Mouse (Mus musculus): ENCODE measurements at regions not wholly inside any gene's neighbourhood (a gene's known extent, or its start where the extent isn't known, plus 50 kb on each side); places are given as distances from the start of the nearest gene placed in this dataset.
A peak's percentile ranks its signal among the peaks of the same experiment; 100 is the strongest.

DNA sequence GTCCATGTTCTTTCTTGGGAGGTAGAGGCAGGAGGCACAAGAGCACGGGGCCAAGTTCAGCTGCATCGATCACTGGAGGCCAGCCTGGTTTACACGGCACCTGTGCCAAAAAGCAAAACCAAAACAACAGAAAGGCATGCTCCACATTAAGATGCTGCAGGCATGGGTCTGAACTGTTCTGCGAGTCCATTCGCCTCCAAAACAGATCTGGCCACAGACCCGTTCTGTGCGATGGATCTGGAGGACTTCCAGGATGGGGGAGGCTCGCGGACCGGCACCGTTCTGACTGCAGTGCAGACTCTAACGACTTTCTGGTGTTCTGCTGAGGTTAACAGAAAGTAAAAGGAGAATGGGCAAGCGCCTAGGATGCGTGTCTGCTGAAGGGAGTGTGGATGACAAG is 52.3 kb downstream of the A230072I06Rik start:
- Histone ChIP-seq H3K4me2 (ENCODE audit: low read depth, low read length) (no peak overlapping the region), H3K9ac (replicated peaks; ENCODE audit: low read length) (no peak overlapping the region), H3K27ac (peak overlapping the region; percentile 67), H3K4me1 (ENCODE audit: insufficient read depth, low read length) (peaks cover 15% of the 10 kb centered on the region), H3K4me3 (ENCODE audit: low read length) (no peak overlapping the region), H3K36me3 (ENCODE audit: insufficient read depth, low read length) (no peaks in the 10 kb centered on the region), H3K9me3 (ENCODE audit: low read length) (no peaks in the 10 kb centered on the region), H3K27me3 (ENCODE audit: insufficient read depth, low read length) (peaks cover 18% of the 10 kb centered on the region; the same call in 1 of the 2 replicates)
- DNase-seq (ENCODE audit: low spot score) (peak; percentile 79), ATAC-seq (peak; percentile 75)
- WGBS: 41% methylated on average over 14 of the region's 14 CpGs
- TF ChIP-seq CTCF (IDR thresholded peaks at IDR 0.05; ENCODE audit: low read depth): no peak

DNA sequence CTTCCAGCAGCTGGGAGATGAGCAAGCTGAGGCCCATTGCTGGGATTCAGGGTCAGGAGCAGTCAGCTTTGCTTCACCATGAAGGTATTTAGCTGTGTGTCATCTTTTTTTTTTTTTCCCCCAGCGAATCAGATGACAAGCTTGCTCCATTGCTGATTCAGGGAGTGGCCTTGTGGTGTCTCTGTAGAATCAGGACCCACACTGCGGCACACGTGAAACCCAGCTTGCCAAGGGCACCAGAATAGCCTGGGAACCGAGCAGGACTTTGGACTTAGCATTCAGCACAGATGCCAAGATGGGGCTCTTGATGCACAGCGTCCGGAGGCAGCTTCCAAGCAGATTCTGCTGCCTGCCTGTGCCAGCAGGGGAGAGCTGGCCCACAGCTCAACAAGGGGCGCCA is 53.0 kb downstream of the A230072I06Rik start:
- Histone ChIP-seq H3K9ac (replicated peaks; ENCODE audit: low read length) (no peak overlapping the region), H3K36me3 (ENCODE audit: insufficient read depth, low read length) (no peaks in the 10 kb centered on the region), H3K27ac (peak overlapping the region; percentile 67), H3K4me1 (ENCODE audit: insufficient read depth, low read length) (peaks cover 15% of the 10 kb centered on the region), H3K27me3 (ENCODE audit: insufficient read depth, low read length) (peaks cover 19% of the 10 kb centered on the region; the same call in 1 of the 2 replicates), H3K9me3 (ENCODE audit: low read length) (no peaks in the 10 kb centered on the region), H3K4me3 (ENCODE audit: low read length) (no peak overlapping the region), H3K4me2 (ENCODE audit: low read depth, low read length) (no peak overlapping the region)
- TF ChIP-seq CTCF (IDR thresholded peaks at IDR 0.05; ENCODE audit: low read depth): no peak
- peak; percentile 30; the same call in 1 of the 2 replicates for ATAC-seq
- peak; percentile 73 for DNase-seq (ENCODE audit: low spot score)
- 49% methylated on average over 7 of the region's 7 CpGs for WGBS

DNA sequence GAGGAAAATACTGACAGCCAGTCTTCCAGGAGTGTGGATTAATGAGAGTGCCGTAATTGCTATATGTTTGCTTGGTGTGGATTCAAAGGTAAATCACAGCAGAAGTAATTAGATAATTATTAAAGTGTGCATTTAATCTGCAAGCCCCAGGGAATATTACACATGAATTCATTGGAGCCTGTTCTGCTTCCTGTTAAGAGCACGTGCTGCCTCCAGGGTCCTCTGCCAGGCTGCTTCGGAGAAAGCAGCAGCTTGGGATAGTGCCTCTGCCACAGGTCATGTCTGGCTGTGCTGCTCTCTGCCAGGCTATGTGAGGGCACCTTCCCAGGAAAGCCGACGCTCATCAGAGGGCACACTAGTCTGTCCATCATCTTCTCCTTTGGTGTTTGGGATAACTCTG is 55.5 kb downstream of the A230072I06Rik start:
- ATAC-seq: no peak
- Histone ChIP-seq H3K4me3 (ENCODE audit: low read length) (no peak overlapping the region), H3K27ac (no peak overlapping the region), H3K4me1 (ENCODE audit: insufficient read depth, low read length) (no peaks in the 10 kb centered on the region), H3K4me2 (ENCODE audit: low read depth, low read length) (no peak overlapping the region), H3K9ac (replicated peaks; ENCODE audit: low read length) (no peak overlapping the region), H3K9me3 (ENCODE audit: low read length) (no peaks in the 10 kb centered on the region), H3K36me3 (ENCODE audit: insufficient read depth, low read length) (no peaks in the 10 kb centered on the region), H3K27me3 (ENCODE audit: insufficient read depth, low read length) (peaks cover 19% of the 10 kb centered on the region; the same call in 1 of the 2 replicates)
- no peak for TF ChIP-seq CTCF (IDR thresholded peaks at IDR 0.05; ENCODE audit: low read depth)
- WGBS: 38% methylated on average over 5 of the region's 5 CpGs
- peak; percentile 45 for DNase-seq (ENCODE audit: low spot score)

DNA sequence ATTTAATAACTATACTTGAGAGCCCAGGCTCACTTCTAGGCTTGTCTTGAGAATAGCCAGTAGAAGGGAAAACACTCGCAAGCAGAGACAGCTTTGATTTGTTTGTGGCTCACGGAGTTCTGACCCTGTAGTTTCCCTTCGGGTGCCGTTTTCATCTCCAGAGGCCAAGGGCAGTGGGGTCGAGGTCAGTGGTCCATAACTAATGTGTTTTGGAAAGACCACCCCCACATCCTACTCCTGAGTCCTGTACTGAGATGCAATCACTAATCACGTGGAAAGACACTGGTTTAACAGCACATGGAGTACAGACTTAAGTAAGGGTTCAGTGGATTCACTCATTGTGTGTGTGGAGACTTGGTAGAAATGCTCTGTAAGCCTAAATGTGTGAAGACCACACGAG is 56.0 kb downstream of the A230072I06Rik start:
- TF ChIP-seq CTCF (IDR thresholded peaks at IDR 0.05; ENCODE audit: low read depth): no peak
- no peak overlapping the region for H3K9ac ChIP-seq (replicated peaks; ENCODE audit: low read length)
- H3K4me1 ChIP-seq (ENCODE audit: insufficient read depth, low read length): no peaks in the 10 kb centered on the region
- 46% methylated on average over 7 of the region's 7 CpGs for WGBS
- H3K4me3 ChIP-seq (ENCODE audit: low read length): no peak overlapping the region
- no peak overlapping the region for H3K4me2 ChIP-seq (ENCODE audit: low read depth, low read length)
- H3K27me3 ChIP-seq (ENCODE audit: insufficient read depth, low read length): peaks cover 19% of the 10 kb centered on the region; the same call in 1 of the 2 replicates
- no peaks in the 10 kb centered on the region for H3K36me3 ChIP-seq (ENCODE audit: insufficient read depth, low read length)
- no peak for DNase-seq (ENCODE audit: low spot score)
- H3K27ac ChIP-seq: no peak overlapping the region
- ATAC-seq: no peak
- H3K9me3 ChIP-seq (ENCODE audit: low read length): no peaks in the 10 kb centered on the region

DNA sequence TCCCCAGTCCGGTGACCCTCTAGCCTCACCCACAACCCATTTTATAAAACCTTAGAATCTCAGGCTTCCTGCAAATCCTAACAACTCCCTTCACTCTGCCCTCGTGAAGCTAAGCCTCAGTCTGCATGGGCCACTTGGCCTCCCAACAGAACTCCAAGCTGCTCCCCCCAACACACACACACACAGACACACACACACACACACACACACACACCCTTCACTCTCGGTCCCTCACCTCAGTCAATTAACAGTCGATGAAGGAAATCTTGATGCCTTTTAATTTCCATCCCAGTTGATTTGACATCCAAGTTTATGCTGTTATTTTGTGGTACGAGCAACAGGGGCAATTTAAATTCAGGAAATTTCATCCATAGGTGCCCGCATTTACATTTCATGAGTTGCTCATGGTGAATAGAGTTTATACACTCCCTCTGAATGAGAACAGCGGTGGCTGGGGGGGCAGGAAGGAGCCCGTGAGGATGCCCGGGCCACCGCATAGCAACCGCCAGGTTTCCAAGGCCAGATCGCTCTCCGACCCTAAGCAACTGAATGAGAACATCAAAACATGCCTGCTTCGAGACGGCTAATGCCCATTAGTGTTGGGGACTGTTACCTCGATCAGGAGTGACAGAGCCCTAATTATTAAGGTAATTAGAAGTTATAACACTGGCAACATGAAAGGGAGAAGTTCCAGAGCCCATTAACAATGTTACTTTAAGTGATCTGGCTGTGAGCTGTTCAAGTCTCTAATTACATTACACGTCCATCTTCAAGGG is 55.8 kb upstream of the Sox1 start:
- Histone ChIP-seq H3K4me3 (ENCODE audit: low read length) (no peak overlapping the region), H3K36me3 (ENCODE audit: insufficient read depth, low read length) (no peaks in the 10 kb centered on the region), H3K4me1 (ENCODE audit: insufficient read depth, low read length) (no peaks in the 10 kb centered on the region), H3K27me3 (ENCODE audit: insufficient read depth, low read length) (peaks cover 17% of the 10 kb centered on the region; the same call in 1 of the 2 replicates), H3K9me3 (ENCODE audit: low read length) (no peaks in the 10 kb centered on the region), H3K27ac (no peak overlapping the region), H3K4me2 (ENCODE audit: low read depth, low read length) (no peak overlapping the region), H3K9ac (replicated peaks; ENCODE audit: low read length) (no peak overlapping the region)
- DNase-seq (ENCODE audit: low spot score) (peak; percentile 40), ATAC-seq (no peak)
- WGBS: 33% methylated on average over 17 of the region's 17 CpGs
- no peak for TF ChIP-seq CTCF (IDR thresholded peaks at IDR 0.05; ENCODE audit: low read depth)

DNA sequence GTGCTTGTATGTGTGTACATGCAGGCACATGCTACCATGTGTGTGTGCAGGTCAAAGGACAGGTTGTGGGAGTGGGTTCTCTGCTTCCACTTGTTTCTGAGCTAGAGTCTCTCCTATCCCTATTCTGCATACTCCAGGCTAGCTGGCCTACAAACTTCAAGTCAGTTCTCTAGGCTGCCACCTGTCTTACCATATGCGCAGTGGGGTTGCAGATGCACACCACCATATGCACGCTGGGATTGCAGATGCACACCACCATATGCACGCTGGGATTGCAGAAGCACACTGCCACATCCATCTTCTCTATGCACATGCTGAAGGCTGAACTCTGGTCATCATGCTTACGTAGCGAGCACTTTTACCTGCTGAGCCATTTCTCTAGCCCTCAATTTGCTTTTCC is 54.1 kb upstream of the Sox1 start:
- 81% methylated on average over 5 of the region's 5 CpGs for WGBS

More for the DNA sequence above, 54.1 kb upstream of the Sox1 start:
- DNase-seq (ENCODE audit: low spot score) (no peak), ATAC-seq (no peak)
- Histone ChIP-seq H3K9ac (replicated peaks; ENCODE audit: low read length) (no peak overlapping the region), H3K4me3 (ENCODE audit: low read length) (no peak overlapping the region), H3K9me3 (ENCODE audit: low read length) (no peaks in the 10 kb centered on the region), H3K4me1 (ENCODE audit: insufficient read depth, low read length) (no peaks in the 10 kb centered on the region), H3K4me2 (ENCODE audit: low read depth, low read length) (no peak overlapping the region), H3K36me3 (ENCODE audit: insufficient read depth, low read length) (no peaks in the 10 kb centered on the region), H3K27me3 (ENCODE audit: insufficient read depth, low read length) (peaks cover 9% of the 10 kb centered on the region; the same call in 1 of the 2 replicates), H3K27ac (no peak overlapping the region)
- no peak for TF ChIP-seq CTCF (IDR thresholded peaks at IDR 0.05; ENCODE audit: low read depth)
